Mouse (Mus musculus) c-Kit-positive CD71-negative TER-119-negative erythroid progenitor cells, embryonic 14.5 days (primary cell): ENCODE results near the gene Gm27235.
"Not testable (repeated sequence)": the region's sequence is repeated elsewhere in the genome, so short reads cannot be mapped to it uniquely, and the experiment has no call there.

Experiments
- DNase-seq: peaks from one replicate; pipeline ENCODE4 v3.0.0-alpha.2; 2013; ENCODE audit warnings: low read depth

The Gm27235 gene

GRCm38 (mm10) chr9:35790001-35790400, at the start of gene Gm27235, which contains the start of gene D730048I06Rik:
Gene Gm27235, minus strand, starts transcription at chr9:35790101.
Gene D730048I06Rik, minus strand, starts transcription at chr9:35790112.
- DNase-seq = no peak

- not testable (repeated sequence) for DNase-seq
Observed at GRCm38 (mm10) chr9:35817881-35818280, 28.0 kb upstream of the Gm27235 start.

GRCm38 (mm10) chr9:35798146-35798545, 8.2 kb upstream of the Gm27235 start:
- no peak for DNase-seq

- DNase-seq = no peak
Observed at GRCm38 (mm10) chr9:35778009-35778408, 11.9 kb downstream of the Gm27235 start, which contains the start of gene Gm17727. Gene Gm17727, minus strand, starts transcription at chr9:35778109.

- no peak for DNase-seq
Observed at GRCm38 (mm10) chr9:35756843-35757242, 33.1 kb downstream of the Gm27235 start.

GRCm38 (mm10) chr9:35740749-35741148, 49.2 kb downstream of the Gm27235 start, which contains the start of gene Gm17677:
Gene Gm17677, plus strand, starts transcription at chr9:35741049.
- DNase-seq = no peak
